Mouse (Mus musculus) lung, postnatal 25 days (tissue): ENCODE data around the gene Zfp981.
"Not testable (repeated sequence)": the region's sequence is repeated elsewhere in the genome, so short reads cannot be mapped to it uniquely, and the experiment has no call there.

ENCODE experiments used
- DNase-seq: peaks from one replicate; pipeline ENCODE4 v3.0.0; 2022; ENCODE audit warnings: low spot score

Zfp981 gene

DNA sequence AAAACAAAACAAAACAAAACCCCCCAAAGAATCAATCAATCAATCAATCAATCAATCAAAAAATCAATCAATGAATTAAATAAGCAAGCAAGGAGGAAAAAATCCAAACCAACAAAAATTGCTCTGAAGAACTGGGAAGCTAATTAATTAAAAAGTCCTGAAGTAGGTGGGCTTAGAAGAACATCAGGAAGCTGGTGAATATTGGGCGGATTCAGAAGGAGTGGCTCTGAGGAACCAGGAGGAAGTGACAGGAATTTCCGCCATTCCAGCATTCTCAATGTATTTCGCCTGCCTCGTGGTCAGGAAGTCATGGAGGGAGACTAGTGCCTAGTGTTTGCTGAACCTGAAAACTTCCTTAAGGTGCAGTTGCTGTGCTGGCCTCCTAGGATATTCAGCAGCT, at the start of gene Zfp981:
Zfp981 (plus strand) TSS at position 301 of the 400 bp plus-strand sequence.
- DNase-seq = not testable (repeated sequence)

DNA sequence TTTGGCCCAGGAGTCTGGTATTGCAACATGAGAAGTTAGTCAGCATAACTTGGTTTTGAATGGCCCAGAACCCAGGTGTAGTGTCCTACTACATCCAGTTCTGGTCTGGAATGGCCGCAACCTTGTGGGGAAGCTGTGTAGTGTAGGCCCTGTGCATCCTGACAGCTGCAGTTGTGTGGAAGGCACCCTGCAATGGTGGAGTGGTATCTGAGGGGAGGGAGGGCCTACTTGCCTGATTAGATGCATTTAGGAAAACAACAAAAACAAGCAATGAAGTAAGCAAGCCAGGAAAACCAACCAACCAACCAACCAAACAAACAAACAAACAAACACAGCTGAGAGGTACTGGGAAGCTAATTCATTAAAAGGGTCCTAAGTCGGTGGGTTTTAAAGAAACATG, 49.3 kb upstream of the Zfp981 start:
- DNase-seq = not testable (repeated sequence)

DNA sequence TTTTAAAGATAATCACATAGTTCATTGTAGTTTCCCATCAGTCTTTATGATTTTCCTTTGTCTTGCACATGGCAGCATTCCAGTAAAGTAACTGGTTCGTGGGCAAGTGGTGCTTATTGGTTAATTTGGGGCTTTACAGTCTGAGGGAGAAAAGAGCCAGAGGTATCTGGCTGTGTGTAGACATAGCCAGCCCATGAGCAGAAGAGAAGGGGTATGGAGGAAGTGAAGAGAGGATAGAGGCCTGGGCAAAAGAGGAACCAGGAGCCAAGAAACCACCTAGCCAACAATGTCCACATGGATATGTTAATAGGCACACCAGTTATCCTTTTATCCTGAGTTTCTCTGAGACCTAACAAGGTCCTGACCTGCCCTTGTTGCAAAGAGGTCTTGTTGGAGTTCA, 47.7 kb upstream of the Zfp981 start:
- DNase-seq = not testable (repeated sequence)

DNA sequence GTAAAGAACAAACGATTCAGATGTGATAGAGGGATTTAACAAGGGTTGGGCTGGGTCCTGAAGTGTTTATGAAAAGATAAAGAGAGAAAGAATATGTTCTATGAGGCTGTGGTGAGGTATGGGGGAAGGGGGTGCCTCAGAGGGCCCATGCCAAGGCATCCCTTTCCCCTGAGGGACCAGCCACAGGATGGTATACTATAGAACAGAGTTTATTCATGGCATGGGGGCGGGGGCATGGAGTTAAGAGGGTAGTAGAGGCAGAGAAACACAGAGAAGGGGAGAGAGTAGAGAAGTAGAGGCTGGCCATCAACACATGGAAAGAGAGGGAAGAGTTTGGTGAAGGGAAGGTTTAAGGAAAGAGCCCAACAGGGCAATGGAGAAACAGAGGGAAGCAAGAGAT, 46.9 kb upstream of the Zfp981 start:
- DNase-seq = no peak

DNA sequence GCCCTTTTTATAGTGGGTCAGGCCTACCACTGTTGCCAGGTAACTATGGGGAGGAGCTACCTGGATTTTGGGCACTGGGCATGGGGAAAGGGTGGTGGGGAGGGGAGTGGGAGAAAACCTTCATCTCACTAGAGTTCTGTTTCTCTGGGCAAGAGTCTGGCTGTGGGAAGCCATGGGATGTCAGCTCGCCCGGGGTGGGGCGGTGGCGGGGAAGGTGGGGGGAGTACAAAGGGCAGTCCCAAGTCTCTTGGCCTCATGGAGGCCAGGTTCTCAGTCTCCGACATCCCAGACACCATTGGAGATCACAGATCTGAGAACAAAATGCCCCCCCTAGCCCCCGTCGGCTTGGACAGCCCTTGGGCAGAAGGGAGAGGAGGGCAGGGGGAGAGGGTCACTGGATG, 46.5 kb upstream of the Zfp981 start:
- no peak for DNase-seq

DNA sequence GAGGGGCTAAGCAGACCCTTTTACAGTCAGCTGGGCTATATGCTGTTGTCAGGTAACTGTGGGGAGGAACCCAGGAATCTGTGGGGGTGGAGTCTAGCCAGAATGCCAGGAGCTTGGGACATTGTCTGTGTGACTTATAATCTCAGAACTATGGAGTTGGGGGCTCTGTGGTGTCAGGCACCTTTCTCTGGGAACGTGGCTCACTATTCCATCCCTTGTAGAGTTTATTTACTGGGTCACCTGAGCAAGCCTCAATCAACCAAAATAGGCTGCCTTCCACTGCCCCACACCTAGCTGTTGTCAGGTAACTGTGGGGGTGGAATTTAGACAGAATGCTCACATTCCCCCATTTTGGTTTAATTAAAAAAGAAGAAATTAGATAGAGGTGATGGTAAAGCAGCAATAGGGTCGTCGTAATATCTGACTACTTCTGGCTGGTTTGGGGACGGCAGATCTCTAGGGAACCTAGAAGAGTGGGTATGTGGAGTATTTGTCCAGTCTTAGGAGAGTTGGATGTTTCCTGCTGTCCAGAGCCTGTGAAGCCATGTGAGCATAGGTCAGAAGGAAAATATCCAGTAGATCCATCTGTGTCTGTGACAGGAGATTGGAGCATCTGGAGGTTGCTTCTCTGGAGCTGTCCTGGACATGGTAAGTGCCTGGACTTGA, 45.6 kb upstream of the Zfp981 start:
- no peak for DNase-seq

DNA sequence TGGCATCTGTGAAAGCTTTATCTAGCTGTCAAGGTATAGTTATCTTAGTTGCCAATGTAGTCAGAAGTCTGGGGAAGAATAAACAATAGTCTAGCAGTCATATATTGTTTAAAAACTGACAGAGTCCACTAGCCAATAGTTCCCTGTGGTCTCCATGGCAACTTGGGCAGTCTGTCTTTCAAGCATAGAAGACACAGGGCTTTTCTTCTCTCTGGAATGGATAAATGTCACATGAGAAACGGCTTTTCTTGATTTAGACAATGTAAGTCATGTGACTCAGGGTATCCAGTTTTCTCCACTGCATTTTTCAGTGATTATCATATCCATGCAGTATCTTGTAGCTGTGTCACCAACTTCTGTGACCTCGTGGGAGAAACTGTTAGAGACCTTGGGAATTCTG, 44.7 kb upstream of the Zfp981 start:
- DNase-seq = no peak

DNA sequence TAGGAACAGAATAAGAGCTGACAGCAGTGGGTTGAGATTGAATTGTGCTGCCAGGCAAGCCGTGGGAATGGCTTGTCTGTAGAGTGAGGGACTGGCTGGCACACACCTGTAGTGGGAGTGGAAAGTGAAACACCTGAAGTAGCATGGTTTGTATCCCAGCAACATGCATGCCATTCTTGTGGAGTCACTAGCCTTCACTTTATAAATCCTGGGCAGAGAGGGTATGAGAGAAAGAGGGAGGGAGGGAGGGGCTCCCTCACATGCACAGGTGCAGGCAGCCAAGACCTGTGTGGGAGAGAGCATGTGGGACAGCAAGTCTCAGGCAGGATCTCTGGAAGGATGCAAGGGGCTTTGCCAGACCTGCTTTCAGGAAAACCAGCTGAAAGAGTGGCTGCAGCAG, 44.1 kb upstream of the Zfp981 start:
- no peak for DNase-seq

DNA sequence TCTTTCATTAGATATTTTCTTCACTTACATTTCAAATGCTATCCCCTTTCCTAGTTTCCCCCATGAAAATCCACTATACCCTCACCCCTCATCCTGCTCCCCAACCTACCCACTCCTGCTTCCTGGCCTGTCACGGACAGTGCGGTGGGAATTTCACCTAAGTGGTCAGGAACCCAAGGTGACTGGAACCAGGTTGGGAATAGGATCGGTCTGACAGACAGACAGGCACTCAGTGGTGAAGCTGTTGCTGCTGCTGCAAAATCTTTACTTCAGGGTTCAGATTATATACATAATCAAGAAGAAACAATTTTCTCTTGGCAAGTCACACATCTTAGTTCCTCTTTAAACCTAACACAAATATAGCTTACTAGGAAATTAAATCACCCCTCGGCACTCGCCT, 42.0 kb upstream of the Zfp981 start:
- DNase-seq = not testable (repeated sequence)

DNA sequence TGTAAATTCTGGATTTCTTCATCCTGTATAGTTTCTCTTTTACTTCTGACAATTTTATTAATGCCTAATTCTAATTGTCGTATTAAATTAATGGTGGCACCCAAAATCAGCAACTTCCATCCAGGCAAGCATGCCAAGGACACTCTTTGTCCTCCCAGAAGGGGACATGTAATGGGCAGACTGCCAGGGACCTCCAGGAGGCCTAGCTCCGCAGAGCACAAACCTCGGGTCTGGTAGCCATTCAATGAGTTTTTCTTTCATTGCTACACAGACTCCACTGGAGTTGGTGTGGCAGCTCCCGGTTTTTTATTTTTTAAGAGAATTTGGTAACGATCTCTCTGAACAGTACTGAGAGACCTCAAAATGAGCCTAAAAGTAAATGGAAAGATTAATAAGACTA, 41.1 kb upstream of the Zfp981 start:
- not testable (repeated sequence) for DNase-seq

DNA sequence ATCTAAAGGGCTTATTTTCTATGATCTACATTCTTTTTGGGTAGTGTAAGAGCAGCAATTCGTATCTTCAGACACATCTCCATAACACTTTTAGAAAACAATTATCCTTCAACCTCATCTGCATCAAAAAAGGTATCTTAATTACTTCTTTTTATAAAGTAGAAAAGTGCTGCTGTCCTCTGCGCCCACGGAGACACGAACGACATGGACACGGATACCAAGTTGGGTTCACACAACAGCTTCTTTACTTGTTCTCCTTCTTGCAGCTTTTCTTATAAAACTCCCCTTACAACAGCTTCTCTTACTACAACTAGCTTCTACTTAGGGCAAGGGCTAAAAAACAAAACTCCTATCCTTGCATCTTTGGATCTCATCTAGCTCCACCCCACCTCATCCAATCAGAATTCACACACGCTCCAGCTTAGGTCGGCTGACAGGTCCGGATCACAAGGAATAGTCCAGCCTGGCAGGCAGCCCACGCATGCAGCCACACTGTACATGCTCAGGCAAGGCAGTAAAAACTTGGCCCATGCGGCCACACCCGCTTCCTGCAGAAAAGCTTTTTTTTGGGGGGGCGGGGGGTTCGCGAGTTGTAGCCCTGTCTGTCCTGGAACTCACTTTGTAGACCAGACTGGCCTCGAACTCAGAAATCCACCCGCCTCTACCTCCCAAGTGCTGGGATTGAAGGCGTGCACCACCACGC, 38.0 kb upstream of the Zfp981 start:
- DNase-seq = not testable (repeated sequence)

DNA sequence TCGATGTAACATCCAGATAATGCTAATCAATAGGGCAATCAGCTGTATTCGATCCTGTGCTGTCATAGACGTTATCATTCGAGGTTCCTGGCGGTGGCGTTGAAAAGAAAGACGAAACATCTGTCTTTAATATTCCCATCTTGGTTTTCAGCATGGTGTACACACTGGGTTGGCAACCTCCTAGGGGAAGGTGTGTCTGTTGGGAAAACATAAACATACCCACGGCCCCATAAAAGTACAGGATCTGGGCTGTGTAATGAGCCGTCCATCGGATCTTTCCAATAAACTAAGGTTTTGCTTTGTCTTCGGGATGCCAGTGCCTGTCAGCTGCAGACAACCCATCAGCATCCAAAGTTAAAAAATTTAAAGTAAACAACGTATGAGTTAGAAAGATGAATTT, 31.8 kb upstream of the Zfp981 start:
- not testable (repeated sequence) for DNase-seq

DNA sequence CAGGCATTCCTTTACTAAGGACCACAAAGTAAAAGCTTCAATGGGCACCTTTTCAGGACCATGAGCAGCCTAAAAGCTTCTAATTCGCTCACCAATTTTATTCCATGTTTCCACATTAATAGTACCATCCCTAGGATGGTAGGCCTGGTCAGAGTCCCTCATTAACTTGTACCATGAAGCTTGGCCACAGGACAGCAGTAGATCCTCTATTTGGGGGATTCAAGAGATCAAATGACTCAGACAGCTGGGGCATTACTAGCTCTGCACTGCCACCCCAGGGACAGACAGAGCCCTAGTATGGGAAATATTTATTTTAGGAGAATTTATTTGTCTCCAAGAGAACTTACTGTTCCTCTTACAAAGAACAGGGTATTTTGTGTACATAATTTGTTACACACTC, 27.6 kb upstream of the Zfp981 start:
- DNase-seq = not testable (repeated sequence)

DNA sequence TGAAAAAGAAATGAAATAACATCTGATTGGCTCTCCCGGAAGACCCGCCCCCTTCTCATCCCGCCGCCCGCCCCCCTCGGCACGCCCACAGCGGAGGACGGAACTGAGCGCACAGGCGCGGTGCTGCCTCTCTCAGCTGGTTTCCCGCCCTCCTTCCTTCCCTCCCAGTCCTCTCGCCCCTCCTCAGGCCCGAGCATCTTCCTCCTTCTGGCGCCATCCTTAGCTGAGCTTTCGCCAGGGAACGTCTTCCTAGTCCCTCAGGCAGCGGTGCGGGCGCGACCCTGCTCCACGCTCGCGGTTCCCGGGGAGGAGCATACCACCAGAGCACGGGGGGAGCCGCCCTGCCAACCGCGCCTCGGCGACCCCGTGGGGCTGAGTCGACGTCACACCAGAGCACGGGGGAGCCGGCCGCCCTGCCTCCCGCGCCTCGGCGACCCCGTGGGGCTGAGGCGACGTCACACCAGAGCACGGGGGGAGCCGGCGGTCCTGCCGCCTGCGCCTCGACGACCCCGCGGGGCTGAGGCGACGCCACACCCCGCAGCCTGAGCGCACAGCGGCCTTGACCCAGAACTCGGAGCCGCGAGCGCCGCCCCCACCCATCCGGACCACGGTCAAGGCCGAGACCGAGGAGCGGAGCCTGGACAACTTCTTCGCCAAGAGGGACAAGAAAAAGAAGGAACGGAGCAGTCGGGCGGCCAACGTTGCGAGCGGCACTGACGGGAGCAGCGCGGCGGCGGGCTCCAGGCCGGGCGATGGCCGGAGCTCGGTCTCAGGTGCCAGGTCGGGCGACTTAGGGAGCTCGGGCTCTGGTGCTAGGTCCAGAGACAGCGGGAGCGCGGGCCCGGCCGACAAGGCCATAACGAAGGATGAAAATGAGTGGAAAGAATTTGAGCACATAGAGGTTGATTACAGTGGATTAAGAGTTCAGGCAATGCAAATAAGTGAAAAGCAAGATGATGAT, 26.8 kb upstream of the Zfp981 start:
- not testable (repeated sequence) for DNase-seq

DNA sequence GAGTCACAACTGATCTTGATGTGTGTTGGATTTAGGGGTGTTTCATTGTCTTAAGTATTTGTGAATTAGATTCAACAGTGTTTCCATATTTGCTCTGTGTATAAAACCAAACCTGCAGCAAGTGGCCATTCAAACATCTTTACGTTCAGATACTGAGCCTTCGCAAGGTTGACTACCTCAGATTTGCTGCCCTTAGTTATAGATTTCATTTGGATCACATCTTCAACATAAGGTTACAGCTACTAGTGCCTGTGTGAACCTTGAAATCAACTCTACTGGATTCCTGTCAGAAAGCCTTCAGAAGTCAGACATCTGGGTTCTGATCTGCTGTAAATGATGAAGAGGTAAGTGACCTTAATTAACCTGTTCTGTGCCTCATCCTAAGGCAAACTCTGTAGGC, 25.6 kb upstream of the Zfp981 start:
- not testable (repeated sequence) for DNase-seq

DNA sequence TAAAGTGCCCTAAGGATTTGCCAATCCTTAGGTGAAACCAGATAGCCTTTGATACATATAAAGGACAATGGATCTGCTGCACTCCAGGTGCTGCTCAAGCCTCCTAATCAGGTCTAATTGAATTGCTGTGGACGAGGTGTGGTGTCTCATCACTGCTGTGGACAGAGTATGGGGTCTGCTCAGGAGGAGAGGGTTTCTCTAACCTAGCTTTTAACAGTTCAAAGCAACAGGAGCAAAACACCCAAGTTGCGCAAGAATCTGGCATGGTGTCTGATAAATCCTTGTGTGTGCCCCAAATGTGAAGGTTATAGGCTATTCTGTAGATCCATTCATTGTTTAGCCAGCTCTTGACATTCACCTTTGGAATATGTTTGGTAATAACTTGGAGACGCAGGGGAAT, 24.9 kb upstream of the Zfp981 start:
- DNase-seq = not testable (repeated sequence)

DNA sequence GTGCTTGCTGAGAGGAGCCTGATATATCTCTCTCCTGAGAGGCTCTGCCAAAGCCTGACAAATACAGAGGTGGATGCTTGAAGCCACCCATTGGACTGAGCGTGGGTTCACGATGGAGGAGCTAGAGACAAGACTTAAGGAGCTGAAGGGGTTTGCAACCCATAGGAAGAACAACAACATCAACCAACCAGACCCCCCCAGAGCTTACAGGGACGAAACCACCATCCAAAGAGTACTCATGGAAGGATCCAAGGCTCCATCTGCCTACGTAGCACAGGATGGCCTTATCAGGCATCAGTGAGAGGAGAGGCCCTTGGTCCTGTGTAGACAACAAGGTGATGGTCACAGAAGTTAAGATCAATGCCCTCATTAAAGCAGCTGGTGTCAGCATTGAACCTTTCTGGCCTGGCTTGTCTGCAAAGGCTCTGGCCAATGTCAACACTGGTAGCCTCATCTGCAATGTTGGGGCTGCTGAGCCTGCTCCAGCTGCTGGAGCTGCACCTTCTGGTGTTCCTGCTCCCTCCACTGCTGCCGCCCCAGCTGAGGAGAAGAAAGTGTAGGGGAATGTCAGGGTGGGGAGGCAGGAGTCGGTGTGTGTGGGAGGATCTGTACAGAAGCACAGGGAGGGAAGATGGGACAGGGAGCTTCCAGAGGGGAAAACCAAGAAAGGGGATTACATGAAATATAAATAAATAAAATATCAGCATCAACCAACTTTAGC, 21.3 kb upstream of the Zfp981 start:
- not testable (repeated sequence) for DNase-seq

DNA sequence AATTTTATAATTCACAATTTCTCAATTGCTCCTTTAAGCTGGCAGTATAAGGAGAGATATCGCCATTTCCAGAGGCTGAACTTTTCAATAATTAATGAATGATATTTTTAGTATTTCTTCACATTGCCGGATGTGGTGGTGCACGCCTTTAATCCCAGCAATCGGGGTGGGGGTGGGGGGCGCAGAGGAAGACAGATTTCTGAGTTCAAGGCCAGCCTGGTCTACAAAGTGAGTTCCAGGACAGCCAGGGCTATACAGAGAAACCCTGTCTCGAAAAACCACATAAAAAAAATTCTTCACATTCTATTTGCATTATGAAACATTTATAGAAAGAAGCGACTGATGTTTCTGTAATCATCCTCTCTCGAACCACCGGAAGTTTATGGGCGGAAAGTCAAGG, 19.3 kb upstream of the Zfp981 start:
- DNase-seq = not testable (repeated sequence)

DNA sequence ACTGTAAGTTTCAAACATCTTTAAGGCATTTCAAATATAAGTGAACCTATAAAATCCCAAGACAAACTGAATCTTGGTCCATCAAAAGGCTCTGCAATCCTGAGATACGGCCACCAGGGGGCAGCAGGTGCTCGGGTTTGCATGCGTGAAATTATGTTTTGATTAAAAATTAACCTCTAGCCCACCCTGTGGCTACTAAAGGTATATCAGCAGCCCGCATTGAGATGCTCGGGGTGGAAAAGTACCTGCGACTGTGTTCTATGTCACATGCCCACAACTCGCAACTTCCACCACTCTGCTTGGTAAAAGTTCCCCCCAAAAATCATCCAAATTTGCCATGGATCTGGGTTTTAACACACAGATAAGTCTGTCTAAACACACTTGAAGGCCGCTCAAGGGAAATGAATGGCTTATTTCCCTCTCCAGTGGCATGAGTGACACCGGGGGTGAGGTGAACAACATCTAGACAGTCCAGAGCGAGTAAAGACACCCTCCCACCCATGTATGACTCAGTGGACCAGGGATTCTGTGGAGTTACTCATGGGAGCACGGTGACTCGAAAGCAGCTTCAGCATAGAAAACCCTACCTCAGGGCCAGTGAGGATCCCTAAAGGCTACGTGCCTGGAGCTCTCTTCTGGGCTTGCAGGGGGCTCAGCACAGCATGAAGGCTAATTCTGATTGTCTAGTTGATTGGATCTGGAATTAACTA, 18.1 kb upstream of the Zfp981 start:
- DNase-seq = not testable (repeated sequence)

DNA sequence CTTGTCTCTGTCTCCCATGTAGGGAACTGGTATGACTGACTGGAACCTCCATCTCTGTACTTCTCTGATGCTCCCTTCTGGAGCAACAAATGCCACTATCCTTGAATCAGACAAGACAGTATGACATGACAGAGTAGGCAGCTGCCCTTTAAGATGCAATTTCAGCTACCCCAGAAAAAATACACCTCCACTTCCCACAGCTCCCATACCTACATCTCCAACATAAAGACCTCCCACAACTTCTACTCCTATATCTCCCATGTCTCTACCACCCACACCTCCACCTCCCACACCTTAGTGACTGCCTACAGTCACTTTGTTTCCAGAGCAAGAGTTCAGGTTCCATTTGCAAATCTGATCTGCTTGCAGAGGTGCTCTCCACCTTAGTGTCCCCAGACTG, 17.2 kb upstream of the Zfp981 start:
- DNase-seq = not testable (repeated sequence)
